In genomic region chr3:154754505-154754904, GRCm38 (mm10) we compare ENCODE assay signal across 22 mouse cellular contexts.
DNase-seq lines count a peak whose midpoint lies in the region; ATAC-seq and TF ChIP-seq lines count a peak whose summit lies in the region.
"Had no signal": no experiment of that assay in that cellular context is flagged by ENCODE, and none has a peak within 500 bp of the region (broad histone marks: within the 10 kb centered on the region; RNA-seq: fewer than 3 reads in every experiment).

No protein-coding gene starts in this region.

- intact Hi-C loops in left cerebral cortex, adult 2 months (cut with DNase I) = no loop called here

- no peak for TF ChIP-seq CTCF in heart, postnatal 0 days (IDR thresholded peaks at IDR 0.05; ENCODE audit: low read depth)
- no peak for TF ChIP-seq CTCF in left cerebral cortex, adult 2 months (IDR thresholded peaks at IDR 0.05)

- no peak overlapping the region for H3K9ac ChIP-seq in heart, postnatal 0 days (replicated peaks; ENCODE audit: low read depth, low read length)
- H3K9ac ChIP-seq: forebrain, embryonic 12.5 days; heart, embryonic 15.5 days; hindbrain, embryonic 13.5 days; limb, embryonic 15.5 days; liver, embryonic 14.5 days; midbrain, embryonic 15.5 days had no signal

- H3K4me1 ChIP-seq in heart, postnatal 0 days (ENCODE audit: control insufficient read depth, insufficient read depth) = no peaks in the 10 kb centered on the region
- peaks cover 4% of the 10 kb centered on the region; the same call in 1 of the 2 replicates for H3K4me1 ChIP-seq in heart, embryonic 10.5 days
- H3K4me1 ChIP-seq: heart, embryonic 15.5 days; limb, embryonic 15.5 days; midbrain, embryonic 15.5 days had no signal

- H3K27ac ChIP-seq in heart, postnatal 0 days (ENCODE audit: low read depth) = no peak overlapping the region
- H3K27ac ChIP-seq in heart, embryonic 10.5 days = no peak overlapping the region
- H3K27ac ChIP-seq in left cerebral cortex, adult 2 months = no peak overlapping the region
- H3K27ac ChIP-seq: forebrain, embryonic 12.5 days; heart, embryonic 15.5 days; hindbrain, embryonic 13.5 days; limb, embryonic 15.5 days; liver, embryonic 14.5 days; macrophage; midbrain, embryonic 15.5 days had no signal

- H3K36me3 ChIP-seq in heart, postnatal 0 days (replicated peaks; ENCODE audit: control insufficient read depth, insufficient read depth, low read length) = no peaks in the 10 kb centered on the region
- H3K36me3 ChIP-seq in heart, embryonic 10.5 days = no peaks in the 10 kb centered on the region
- H3K36me3 ChIP-seq: forebrain, embryonic 12.5 days; heart, embryonic 15.5 days; hindbrain, embryonic 13.5 days; limb, embryonic 15.5 days; midbrain, embryonic 15.5 days had no signal

- no peaks in the 10 kb centered on the region for H3K27me3 ChIP-seq in heart, postnatal 0 days (ENCODE audit: control insufficient read depth, insufficient read depth, low read length)
- no peaks in the 10 kb centered on the region for H3K27me3 ChIP-seq in heart, embryonic 10.5 days (ENCODE audit: insufficient read depth, poor library complexity, severe bottlenecking)
- H3K27me3 ChIP-seq: forebrain, embryonic 12.5 days; heart, embryonic 15.5 days; hindbrain, embryonic 13.5 days; limb, embryonic 15.5 days; midbrain, embryonic 15.5 days had no signal

- no peaks in the 10 kb centered on the region for H3K9me3 ChIP-seq in heart, postnatal 0 days (replicated peaks; ENCODE audit: control insufficient read depth, low read length)
- no peaks in the 10 kb centered on the region for H3K9me3 ChIP-seq in heart, embryonic 10.5 days
- H3K9me3 ChIP-seq: forebrain, embryonic 12.5 days; heart, embryonic 15.5 days; hindbrain, embryonic 13.5 days; limb, embryonic 15.5 days; midbrain, embryonic 15.5 days had no signal

- TF ChIP-seq EP300 in heart, postnatal 0 days (IDR thresholded peaks at IDR 0.05; ENCODE audit: low read depth) = no peak

- DNase-seq in heart, postnatal 0 days (ENCODE audit: low spot score) = peak; percentile 37
- DNase-seq in heart, embryonic 10.5 days (ENCODE audit: low spot score) = no peak
- DNase-seq in 3134 (ENCODE audit: extremely low read depth, insufficient read length, low spot score) (peak; percentile 20), 416B (ENCODE audit: low read depth) (peak; percentile 50)
- peak; percentile 42 for DNase-seq in fibroblast of lung, adult 2 months (ENCODE audit: low read depth)
- DNase-seq in left cerebral cortex, adult 2 months (ENCODE audit: extremely low spot score in 1 of 2, low spot score in 2 of 2) = no peak
- DNase-seq in gastrocnemius, postnatal 4 days (ENCODE audit: low spot score in 2 of 2) = no peak
- DNase-seq: adrenal gland, postnatal 10 days; cerebellum, adult 18-20 months; cerebellum, postnatal 14 days; kidney, adult 9 months; left cerebral cortex, postnatal 4 days; thymus, postnatal 36 days had no signal

- no peak overlapping the region for H3K4me2 ChIP-seq in heart, postnatal 0 days (ENCODE audit: low read depth, low read length)
- H3K4me2 ChIP-seq: forebrain, embryonic 12.5 days; heart, embryonic 15.5 days; hindbrain, embryonic 13.5 days; limb, embryonic 15.5 days; midbrain, embryonic 15.5 days had no signal

- peak; percentile 85 for ATAC-seq in heart, postnatal 0 days (ENCODE audit: insufficient read depth, low read depth)
- ATAC-seq: activated CD4-positive, CD25-positive, alpha-beta regulatory T cell, adult 4 months; inflammation-experienced regulatory T-cells, adult 6 months; midbrain, embryonic 15.5 days had no signal

- 34% methylated on average over 3 of the region's 3 CpGs for WGBS in heart, postnatal 0 days
- WGBS in heart, embryonic 10.5 days = 39% methylated on average over 3 of the region's 3 CpGs

- H3K4me3 ChIP-seq in heart, postnatal 0 days (ENCODE audit: low read depth, low read length) = no peak overlapping the region
- H3K4me3 ChIP-seq in heart, embryonic 10.5 days = no peak overlapping the region
- H3K4me3 ChIP-seq in left cerebral cortex, adult 2 months = no peak overlapping the region
- H3K4me3 ChIP-seq: forebrain, embryonic 12.5 days; heart, embryonic 15.5 days; hindbrain, embryonic 13.5 days; limb, embryonic 15.5 days; midbrain, embryonic 15.5 days had no signal

Comparison
In these comparisons a context has a peak if more than half of its experiments do, and no peak if none do; other contexts are left out.
1. DNase-seq: peak in heart, postnatal 0 days (single experiment), 3134 (single experiment), 416B (single experiment) and fibroblast of lung, adult 2 months (single experiment); none in heart, embryonic 10.5 days (single experiment), left cerebral cortex, adult 2 months (0 of 2) and gastrocnemius, postnatal 4 days (0 of 2).